Mouse (Mus musculus) embryo, embryonic 11 days (tissue): ENCODE measurements around the gene Esrrb.
A peak's percentile ranks its signal among the peaks of the same experiment; 100 is the strongest.

Experiments
- DNase-seq: peaks from one replicate; pipeline ENCODE4 v3.0.0-alpha.2; 2015

Esrrb gene

DNA sequence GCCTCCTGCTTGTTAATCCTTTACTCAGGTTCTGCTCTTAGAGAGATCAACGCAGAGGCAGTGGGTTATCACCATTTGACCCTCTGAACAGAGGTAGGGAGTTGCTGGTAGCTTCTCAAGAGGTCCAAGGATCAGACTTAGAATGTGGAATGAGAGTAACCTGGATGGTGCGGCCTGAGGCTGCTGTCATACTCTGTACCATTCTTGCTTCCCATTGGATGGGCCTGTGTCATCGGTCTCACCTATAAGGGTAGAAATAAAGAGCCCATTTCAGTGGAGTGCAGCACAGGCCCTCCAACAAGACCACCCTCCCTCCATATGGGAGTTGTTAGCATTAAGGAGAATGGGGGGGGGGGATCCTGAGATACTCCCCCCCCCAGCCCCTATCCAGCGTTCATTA, 143.0 kb downstream of the Esrrb start:
- no peak for DNase-seq

DNA sequence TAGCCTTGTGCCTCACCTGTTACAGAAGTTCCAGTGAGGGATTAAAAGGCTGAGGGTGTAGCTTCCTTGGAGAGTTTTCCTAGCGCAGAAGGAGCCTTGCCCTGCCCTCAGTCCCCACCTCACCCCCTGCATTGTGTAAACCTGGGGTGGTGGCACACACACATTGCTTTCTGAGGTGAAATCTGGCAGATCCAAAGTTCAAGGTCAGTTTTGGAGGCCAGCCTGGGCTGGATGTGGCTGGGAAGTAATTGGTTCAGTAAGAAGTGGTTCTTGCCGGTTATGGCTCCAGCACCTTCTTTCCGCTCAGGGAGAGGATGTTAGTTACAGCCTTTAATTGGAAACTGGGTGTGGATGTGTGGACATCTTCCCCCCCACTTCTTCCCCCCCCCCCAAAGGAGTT, 143.4 kb downstream of the Esrrb start:
- DNase-seq: no peak

DNA sequence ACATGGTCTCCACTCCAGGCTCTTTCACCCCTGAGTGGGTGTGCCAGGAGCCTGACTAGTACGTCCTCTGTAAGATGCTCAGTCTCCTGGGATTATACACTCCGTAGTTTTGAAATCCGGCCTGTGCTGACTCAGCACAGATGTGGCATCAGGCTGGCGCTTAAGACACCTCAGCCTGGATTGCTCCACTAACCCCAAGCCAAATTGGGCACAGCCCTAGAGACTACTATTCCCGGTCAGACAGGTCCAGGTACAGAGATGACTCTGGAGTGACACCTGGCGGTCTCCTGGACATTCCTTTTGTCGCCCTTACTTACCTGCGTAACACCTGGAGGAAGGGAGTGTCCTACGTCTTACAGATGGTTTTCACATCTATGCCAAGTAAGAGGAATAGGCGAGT, 146.8 kb downstream of the Esrrb start:
- DNase-seq: no peak

DNA sequence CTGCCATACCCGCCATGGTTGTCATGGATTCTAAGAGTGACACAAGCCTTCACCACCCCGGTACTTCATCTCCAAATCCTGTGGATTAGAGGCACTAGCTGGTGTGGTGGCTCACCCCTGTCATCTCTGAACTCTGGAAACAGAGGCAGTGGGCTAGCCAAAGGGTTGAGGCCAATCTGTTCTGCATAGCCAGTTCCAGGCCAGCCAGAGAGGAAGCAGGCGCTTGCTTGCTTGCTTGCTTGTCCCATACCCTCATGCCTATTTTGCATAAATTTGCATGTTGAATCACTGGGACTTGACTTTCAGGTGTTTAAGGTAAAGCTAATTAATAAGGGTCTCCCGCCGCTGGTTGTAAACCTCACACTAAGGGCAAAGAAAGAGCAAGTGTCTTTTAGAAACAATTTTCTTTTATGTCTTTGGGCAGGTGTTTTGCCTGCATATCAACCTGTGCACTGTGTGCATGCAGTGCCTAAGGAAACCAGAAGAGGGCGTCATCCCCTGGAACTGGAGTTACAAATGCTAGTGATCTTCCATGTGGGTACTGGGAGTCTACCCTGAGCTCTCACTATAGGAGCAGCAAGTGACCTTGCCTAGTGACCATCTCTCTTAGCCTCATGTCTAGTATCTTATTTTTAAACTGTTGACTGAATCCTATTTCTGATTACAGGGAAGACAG, 147.5 kb downstream of the Esrrb start:
- DNase-seq: no peak

DNA sequence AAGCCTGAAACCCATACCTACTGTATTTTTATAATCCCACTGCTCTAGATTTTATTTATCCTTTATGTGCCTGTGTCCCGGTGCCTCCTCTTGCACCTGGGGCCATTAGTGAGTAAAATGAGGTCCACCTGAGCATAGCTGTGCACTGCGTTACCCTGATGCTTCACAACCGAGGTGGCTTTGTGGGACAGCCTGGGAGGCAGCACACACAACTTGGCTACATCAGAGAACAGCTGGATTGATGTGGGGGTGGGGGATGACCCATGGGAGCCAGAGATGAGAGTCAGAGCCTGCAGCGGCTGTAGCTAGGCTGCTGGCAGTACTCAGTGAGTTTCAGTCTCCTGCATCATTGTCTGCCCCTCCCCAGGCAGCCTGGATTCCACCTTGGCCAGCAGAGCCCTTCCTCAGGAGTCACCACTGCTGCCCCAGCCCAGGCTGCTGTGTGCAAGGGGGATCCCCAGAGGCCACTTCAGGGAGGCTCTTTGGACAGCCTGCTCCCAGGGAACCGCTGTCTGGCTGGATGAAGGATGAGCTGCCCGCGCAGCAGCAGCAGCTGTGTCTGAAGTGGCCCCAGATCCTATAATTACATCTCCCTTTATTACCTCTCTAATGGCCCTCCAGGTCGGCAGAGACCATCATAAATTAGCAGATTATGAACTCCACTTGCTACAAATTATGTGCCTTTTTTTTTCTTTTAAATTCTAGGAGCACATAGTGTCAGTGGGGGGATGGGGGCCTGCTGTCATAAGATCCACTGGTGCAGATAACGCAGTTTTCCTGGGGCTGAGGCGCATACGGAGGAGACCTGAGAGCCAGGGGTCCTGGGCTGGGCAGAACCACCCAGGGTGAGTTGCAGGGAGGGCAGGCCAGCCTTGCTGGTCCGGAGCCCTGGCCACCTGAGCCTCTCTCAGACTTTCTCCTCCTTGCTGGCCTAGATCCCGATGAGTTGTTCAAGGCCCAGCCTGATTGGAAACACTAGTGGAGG, 148.7 kb downstream of the Esrrb start:
- peak; percentile 59 for DNase-seq

DNA sequence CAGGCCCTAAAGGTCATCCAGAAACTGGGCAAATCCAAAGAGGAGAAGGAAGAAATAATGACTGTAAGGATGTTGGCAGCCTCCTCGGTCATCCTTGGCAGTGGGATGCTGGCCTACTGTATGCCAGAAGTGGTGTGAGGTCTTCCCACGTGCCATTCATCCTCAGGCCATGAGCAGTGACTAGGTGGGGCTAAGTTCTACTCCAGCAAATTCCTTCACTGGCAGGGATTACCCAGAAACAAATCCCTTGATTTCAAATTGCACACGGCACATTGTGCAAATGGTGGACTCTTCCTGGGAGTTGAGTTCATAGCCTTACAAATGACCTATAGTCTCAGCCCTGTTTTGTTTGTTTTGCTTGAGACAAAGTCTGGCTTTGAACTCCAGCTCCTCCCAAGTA, 151.4 kb downstream of the Esrrb start:
- DNase-seq: no peak

DNA sequence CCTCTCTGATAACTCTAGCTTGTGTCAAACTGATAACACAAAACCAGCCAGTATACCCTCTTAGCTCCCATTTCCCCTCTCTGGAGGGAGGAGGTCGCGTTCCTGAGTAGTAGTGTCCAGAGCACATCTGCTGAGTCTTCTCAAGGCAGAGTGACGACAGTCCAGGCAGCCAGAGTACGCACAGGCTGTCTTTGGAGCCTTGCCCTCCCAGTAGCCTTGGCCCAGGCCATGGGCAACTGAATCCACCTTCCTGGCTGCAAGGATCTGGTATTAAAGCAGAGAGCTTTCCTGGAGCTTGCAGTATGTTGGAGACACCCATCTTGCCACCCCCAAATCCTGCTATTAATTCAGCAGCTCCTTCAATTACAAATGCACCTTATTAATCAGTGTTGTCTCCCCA, 152.7 kb downstream of the Esrrb start:
- DNase-seq: no peak

DNA sequence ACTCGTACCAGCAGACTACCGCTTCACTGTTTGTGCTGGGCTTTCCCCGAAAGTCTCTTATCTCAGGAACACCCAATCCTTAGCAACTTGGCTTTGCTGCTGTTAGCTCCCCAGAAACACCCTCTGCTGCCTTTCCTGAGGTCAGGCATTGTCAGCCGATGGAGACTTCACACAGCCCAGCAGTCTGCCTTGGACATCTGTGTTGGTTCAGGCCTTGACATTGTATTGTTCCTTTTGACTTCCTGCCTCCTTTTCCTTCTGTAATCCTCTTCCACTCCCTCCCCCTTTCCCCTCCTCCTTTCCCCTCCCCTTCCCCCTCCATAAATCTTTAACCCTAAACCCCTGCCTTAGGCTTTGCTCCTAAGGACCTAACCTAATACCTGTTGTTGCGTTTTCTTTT, 155.7 kb downstream of the Esrrb start:
- DNase-seq: no peak

DNA sequence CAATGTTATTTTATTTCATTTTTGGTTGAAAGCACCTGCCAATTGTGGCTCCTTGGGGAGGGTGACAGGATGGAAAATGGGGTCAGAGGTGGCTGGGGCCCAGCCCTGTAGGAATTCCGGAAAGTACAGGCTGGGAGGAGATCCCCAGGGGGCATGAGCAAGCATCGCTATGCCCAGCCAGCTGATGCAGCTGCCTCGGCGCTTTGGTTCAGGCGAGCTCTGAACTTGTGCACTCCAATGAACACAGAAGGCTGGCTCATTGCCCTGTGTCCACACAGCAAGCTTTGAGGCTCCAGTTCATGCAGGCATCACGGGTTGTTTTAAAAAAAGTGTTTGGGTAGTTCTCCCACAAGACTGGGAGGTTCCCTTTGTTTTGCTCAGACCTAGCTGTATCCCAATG, 156.8 kb downstream of the Esrrb start:
- DNase-seq: peak; percentile 35

DNA sequence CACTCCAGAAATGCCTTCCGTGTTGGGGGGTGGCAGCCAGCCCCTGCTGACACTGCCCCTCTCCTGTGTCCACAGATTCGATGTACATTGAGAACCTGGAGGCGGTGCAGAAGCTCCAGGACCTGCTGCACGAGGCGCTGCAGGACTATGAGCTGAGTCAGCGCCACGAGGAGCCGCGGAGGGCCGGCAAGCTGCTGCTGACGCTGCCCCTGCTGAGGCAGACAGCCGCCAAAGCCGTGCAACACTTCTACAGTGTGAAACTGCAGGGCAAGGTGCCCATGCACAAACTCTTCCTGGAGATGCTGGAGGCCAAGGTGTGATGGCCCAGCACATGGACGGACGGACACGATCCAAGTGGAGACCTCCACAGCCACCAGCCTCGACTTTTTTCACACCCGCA, 157.8 kb downstream of the Esrrb start:
- peak; percentile 35 for DNase-seq

DNA sequence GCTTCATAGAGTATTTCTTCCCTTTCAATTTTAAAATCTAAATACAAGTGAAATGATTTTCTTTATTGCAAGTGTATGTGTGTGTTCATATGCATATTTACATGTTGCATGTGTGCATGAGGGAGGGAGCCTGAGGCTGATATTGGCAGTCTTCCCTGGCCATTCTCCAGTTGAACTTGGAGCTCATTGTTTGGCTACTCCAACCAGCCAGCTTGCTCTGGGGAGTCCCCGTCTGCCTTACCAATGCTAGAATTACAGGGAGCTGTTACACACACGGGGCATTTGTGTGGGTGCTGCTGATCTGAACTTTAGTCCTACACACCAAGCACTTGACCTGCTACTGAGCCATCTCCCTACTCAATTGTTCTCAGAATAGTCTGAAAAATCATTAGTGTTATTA, 173.4 kb downstream of the Esrrb start:
- no peak for DNase-seq

DNA sequence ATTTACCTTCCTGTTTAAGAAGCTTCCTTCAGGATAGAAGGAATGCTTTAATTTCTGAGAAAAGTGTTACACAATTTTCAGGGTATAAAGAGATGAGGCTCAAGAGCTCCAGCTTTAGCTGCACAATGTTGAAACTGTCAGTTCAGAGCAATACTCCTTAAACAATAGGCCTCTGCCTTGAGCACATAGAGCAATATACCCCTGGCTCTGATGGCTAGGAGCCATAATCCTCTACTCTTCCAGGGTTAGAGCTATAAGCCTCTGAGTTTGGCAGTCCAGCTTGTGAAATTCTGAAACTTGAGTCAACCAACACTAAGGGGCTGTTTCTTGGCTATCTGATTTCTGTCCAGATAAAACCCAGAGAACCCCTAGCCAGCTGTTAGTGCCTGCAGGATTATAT, 176.9 kb downstream of the Esrrb start:
- DNase-seq: no peak

DNA sequence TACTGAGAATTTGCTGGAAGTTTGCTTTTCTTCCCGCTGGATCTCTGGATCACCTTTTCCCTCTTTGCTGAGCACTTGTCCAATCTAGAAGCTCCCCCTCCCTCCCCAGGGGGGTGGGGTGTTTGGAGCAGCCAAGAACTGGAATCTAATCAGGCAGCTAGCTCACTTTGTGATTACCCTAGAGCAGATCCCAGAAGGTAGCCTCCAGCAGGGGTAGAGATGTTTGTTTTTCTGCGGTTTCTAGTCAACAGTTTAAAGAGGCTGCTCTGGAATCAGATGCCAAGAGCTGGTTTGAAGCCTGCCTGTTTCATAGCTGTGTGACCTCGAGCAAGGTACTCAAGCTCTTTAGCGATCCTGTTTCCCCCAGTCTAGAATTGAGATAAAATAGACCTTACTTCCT, 177.8 kb downstream of the Esrrb start:
- DNase-seq: no peak

DNA sequence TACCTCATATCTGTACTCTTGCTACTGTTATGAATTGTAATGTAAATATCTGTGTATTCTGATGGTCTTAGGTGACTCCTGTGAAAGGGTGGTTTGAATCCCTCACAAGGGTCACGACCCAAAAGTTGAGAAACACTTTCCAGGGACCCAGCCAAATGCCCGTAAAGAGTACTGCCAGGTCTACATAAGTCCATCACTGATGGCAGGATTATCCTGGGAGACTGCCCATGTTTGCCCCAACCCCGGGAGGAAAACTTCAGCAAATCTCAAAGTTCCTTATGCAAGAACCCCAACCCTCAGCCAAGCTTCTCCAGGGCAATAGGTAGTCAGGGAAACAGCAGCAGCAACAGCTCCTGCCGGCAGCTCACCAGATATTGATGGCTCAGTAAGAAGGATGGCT, 178.6 kb downstream of the Esrrb start:
- no peak for DNase-seq

DNA sequence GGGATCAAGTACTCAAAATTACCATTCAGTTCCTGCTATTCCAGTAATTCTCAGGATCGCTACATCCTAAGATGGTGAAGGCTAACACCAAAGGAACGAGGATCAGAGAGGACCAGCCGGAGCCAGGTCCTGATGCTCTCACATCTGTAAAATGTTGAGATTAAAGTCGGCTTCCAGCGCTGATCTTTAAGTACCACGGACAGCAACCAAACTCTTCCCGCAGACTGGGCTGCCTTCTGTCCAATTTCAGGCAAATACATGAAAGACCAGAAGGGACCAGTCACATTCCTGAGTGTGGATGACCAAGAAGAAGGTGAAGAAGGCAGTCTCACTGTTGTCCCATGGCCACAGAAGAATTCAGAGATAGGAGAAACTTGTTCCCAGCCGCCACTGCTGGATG, 186.9 kb downstream of the Esrrb start:
- DNase-seq: peak; percentile 68

DNA sequence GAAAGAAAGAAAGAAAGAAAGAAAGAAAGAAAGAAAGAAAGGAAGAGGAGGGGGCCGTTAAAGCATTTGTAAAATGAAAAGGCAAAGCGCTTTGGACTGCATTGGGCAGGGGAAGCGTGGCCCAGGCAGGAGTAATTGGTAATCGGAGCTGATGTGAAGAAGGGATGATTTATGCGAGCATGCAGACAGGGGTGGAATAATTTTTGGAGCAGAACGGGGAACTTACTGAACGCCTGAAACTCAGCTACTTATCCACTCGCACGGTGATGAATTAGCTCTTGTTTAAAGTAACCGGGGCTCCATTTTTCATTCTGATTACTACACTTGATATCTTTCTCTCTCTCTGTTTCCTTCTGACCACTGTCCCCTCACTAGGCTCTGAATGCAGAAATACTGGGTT, 192.1 kb downstream of the Esrrb start:
- DNase-seq: no peak

DNA sequence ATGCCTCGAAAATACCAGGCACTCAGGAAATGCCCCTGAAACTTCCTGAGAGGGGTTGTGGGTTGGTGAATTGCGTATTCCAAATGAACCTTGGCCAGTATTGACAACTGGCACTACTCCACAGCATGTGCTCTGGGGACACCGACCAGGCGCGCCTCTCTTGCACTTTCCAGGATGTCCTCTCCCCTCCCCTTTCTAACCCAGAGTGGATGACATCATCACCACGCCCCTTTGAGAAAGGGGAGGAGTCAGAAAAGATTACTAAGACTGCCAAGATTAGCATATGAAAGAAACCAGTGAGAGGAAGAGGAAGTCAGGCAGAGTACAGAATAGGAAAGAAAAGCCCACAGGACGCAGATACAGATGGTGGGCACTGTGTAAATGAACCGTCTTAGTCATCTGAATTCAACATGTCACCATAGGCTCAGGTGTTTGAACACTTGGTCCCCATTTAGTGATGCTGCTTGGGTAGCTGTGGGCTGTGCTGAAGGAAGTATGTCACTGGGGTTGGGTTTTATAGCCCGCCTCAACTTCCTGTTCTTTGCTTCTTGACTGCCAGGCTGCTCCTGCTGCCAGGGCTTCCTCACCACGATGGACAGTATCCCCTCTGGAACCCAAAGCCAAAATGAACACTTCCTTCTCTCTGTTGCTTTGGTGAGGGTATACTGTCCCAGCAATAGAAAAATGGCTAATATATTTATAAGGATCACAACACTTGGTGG, 196.0 kb downstream of the Esrrb start:
- DNase-seq: peak; percentile 26

DNA sequence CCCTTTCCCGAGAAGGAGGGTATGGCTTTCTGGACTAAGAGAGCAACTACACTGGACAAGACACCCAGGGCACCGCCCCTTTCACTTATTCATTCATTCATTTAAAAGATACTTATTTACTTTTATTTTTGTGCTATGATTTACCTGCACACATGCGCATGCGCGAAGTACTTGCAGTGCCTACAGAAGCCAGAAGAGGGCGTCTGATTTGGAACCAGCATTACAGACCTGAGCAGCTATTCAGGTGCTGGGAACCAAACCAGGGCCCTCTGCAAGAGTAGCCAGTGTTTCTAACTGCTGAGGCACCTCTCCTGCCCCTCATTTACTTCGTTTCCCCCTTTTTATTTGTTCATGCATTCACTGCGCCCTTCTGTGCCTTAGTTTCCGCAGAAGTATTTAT, 198.0 kb downstream of the Esrrb start:
- no peak for DNase-seq

DNA sequence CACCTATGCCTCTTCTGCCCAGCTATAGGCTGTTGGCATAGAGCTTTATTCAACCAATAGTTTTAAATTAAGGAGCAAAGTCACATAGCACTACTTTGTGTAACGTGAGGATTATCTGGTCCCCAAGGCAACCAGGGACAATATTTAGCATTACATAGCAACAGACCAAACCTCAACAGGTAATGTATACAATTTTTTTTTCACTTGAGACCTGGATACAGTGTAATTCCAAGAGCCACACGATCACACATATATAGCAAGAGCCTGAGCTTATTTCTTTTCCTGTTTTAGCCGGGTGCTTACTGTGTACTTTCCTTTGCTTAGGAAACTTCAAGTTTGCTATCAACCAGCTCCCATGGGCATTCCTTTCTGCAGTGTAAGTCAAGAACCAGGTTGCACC, 201.8 kb downstream of the Esrrb start:
- no peak for DNase-seq

DNA sequence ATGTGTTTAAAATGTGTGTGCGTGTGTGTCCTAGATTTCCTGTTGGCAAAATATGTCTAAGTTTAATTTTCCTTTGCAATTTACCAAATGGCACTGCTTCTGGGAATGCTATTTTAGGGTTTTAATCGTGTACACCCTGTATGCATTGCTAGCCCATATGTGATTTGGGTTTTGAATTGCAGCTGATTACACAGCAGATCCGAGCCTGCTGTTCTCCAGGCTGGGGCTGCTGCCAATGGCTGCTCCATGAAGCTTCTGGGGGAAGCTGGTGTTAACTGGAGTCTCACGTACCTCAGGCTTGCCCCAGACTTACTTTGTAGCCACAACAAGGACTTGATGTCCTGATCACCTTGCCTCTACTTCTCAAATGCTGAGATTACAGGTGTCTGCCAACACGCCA, 205.1 kb downstream of the Esrrb start:
- no peak for DNase-seq
